Mouse (Mus musculus): ENCODE data around the gene Adap1. TPM values are rescaled to one million over a fixed set of nuclear protein-coding genes. Genes with fewer than 3 reads are reported as not detected.

Gene Adap1
- polyA plus RNA-seq, 1 experiment from 2014 or later, result 12.8 TPM

DNA sequence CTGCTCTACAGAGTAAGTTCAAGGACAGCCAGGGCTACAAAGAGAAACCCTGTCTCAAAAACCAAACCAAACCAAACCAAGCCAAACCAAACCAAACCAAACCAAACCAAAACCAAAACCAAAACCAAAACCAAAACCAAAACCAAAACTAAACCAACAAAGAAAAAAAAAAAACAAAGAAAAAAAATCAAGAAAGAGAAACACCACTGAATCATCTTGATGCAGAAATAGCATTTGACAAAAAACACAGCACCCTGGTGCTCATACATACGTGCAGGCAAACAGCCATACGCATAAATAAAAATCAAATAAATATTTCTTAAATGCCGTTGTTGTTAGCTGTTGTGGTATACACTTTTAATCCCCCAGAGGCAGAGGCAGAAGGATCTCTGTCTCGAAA lies 14.9 kb downstream of the Adap1 start:
- Histone ChIP-seq H3K36me3 (ENCODE audit: control insufficient read depth, insufficient read depth, low read length) (no peaks in the 10 kb centered on the region), H3K4me2 (ENCODE audit: low read length) (no peak overlapping the region), H3K9me3 (replicated peaks; ENCODE audit: control insufficient read depth, low read length) (no peaks in the 10 kb centered on the region), H3K27me3 (replicated peaks; ENCODE audit: control insufficient read depth, insufficient read depth, low read length) (no peaks in the 10 kb centered on the region), H3K9ac (ENCODE audit: low read length) (no peak overlapping the region), H3K4me3 (ENCODE audit: low read depth, low read length) (no peak overlapping the region), H3K4me1 (ENCODE audit: control insufficient read depth, insufficient read depth, low read length) (no peaks in the 10 kb centered on the region), H3K27ac (ENCODE audit: low read depth, low read length) (no peak overlapping the region)
- ATAC-seq (no peak), DNase-seq (ENCODE audit: low spot score) (no peak)
- WGBS, result 89% methylated on average over 4 of the region's 4 CpGs

DNA sequence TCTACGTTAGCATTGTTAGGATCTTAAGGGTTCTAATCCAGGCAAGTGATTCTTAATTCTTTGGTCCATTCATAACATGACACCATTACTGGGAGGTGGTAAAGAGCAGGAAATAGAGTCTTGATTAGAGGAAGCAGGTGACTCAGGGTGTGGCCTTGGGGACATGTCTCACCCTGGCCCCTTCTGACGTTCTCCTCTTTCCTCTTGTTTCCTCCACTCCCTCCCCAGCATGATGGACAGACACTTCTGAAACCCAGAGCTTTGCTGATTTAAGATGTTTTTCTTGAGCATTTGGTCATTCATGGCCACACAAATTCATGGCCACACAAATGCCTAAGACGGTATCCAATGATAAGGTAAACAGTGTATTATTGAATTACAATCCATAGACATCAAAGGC lies 15.5 kb downstream of the Adap1 start:
- ATAC-seq (no peak), DNase-seq (ENCODE audit: low spot score) (no peak)
- no peak overlapping the region for H3K9ac ChIP-seq (ENCODE audit: low read length)
- no peak overlapping the region for H3K4me3 ChIP-seq (ENCODE audit: low read depth, low read length)
- no peaks in the 10 kb centered on the region for H3K9me3 ChIP-seq (replicated peaks; ENCODE audit: control insufficient read depth, low read length)
- WGBS, result 82% methylated on average over 3 of the region's 3 CpGs
- H3K27me3 ChIP-seq (replicated peaks; ENCODE audit: control insufficient read depth, insufficient read depth, low read length), result no peaks in the 10 kb centered on the region
- no peaks in the 10 kb centered on the region for H3K36me3 ChIP-seq (ENCODE audit: control insufficient read depth, insufficient read depth, low read length)
- H3K27ac ChIP-seq (ENCODE audit: low read depth, low read length), result no peak overlapping the region
- H3K4me2 ChIP-seq (ENCODE audit: low read length), result no peak overlapping the region
- H3K4me1 ChIP-seq (ENCODE audit: control insufficient read depth, insufficient read depth, low read length), result no peaks in the 10 kb centered on the region

DNA sequence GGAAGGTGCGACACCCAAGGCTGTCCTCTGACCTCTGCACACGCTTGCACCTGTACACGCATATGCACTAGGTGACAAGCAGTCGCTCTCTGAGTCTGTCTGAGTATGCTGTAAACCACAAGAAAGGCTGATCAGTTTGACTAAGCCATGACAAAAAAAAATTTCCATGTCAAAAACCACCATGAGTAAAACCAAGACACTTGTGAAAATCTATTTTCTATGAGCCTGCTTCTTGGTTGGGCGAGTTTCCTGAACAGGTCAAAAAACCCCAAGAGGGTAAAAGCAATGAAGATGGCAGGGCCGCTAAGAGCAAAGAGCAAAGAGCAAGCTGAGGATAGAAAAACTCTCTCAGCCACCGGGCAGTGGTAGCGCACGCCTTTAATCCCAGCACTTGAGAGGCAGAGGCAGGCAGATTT lies 21.8 kb downstream of the Adap1 start:
- DNase-seq (ENCODE audit: low spot score) (no peak), ATAC-seq (no peak)
- Histone ChIP-seq H3K4me1 (ENCODE audit: control insufficient read depth, insufficient read depth, low read length) (no peaks in the 10 kb centered on the region), H3K9me3 (replicated peaks; ENCODE audit: control insufficient read depth, low read length) (no peaks in the 10 kb centered on the region), H3K9ac (ENCODE audit: low read length) (no peak overlapping the region), H3K4me3 (ENCODE audit: low read depth, low read length) (no peak overlapping the region), H3K27me3 (replicated peaks; ENCODE audit: control insufficient read depth, insufficient read depth, low read length) (no peaks in the 10 kb centered on the region), H3K4me2 (ENCODE audit: low read length) (no peak overlapping the region), H3K36me3 (ENCODE audit: control insufficient read depth, insufficient read depth, low read length) (no peaks in the 10 kb centered on the region), H3K27ac (ENCODE audit: low read depth, low read length) (no peak overlapping the region)
- 90% methylated on average over 9 of the region's 9 CpGs for WGBS

DNA sequence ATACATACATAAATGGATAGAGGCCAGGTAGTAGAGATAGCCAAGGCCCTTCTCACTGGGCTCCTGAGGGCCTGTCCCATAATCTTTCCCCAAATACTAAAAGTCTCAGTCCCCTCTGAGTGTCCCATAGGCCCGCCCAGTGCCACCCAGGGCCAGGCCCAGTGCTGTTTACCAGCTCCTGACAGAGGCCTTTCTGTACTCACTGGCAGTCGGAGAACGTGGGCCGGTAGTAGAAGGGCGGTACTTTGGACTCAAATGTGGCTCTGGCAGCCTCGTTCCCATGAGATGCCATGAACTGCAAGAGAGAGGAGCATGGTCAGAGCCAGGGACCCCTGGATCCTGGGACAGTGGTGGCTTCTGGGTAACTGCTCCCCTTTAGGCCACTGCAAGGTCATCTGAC lies 23.3 kb downstream of the Adap1 start:
- DNase-seq (ENCODE audit: low spot score) (no peak), ATAC-seq (no peak)
- H3K4me3 ChIP-seq (ENCODE audit: low read depth, low read length), result no peak overlapping the region
- 84% methylated on average over 6 of the region's 6 CpGs for whole genome bisulfite sequencing
- no peaks in the 10 kb centered on the region for H3K27me3 ChIP-seq (replicated peaks; ENCODE audit: control insufficient read depth, insufficient read depth, low read length)
- no peak overlapping the region for H3K9ac ChIP-seq (ENCODE audit: low read length)
- H3K27ac ChIP-seq (ENCODE audit: low read depth, low read length), result no peak overlapping the region
- H3K36me3 ChIP-seq (ENCODE audit: control insufficient read depth, insufficient read depth, low read length), result no peaks in the 10 kb centered on the region
- H3K4me2 ChIP-seq (ENCODE audit: low read length), result no peak overlapping the region
- no peaks in the 10 kb centered on the region for H3K9me3 ChIP-seq (replicated peaks; ENCODE audit: control insufficient read depth, low read length)
- no peaks in the 10 kb centered on the region for H3K4me1 ChIP-seq (ENCODE audit: control insufficient read depth, insufficient read depth, low read length)

DNA sequence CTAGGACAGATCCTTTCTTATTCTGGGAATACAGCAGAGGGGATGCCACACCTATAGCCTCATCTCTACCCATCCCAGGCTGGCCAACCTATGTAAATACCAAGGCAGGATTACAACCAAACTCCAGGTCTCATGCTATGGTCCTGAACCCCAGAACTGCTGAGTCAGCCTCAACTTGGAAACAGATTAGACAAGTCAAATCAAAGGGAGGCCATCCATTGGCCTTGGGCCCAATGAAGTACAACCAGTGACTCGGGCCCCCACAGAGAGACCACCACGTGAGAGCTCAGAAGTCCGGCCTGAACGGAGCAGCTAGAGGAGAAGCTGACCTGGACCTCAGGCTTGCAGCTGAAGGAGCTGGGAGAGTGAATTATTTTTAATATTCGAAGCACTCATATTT lies 27.7 kb downstream of the Adap1 start:
- Histone ChIP-seq H3K36me3 (ENCODE audit: control insufficient read depth, insufficient read depth, low read length) (no peaks in the 10 kb centered on the region), H3K9ac (ENCODE audit: low read length) (no peak overlapping the region), H3K4me1 (ENCODE audit: control insufficient read depth, insufficient read depth, low read length) (no peaks in the 10 kb centered on the region), H3K27me3 (replicated peaks; ENCODE audit: control insufficient read depth, insufficient read depth, low read length) (no peaks in the 10 kb centered on the region), H3K27ac (ENCODE audit: low read depth, low read length) (no peak overlapping the region), H3K4me2 (ENCODE audit: low read length) (no peak overlapping the region), H3K4me3 (ENCODE audit: low read depth, low read length) (no peak overlapping the region), H3K9me3 (replicated peaks; ENCODE audit: control insufficient read depth, low read length) (no peaks in the 10 kb centered on the region)
- DNase-seq (ENCODE audit: low spot score), result no peak
- no peak for ATAC-seq
- 74% methylated on average over 5 of the region's 5 CpGs for WGBS

DNA sequence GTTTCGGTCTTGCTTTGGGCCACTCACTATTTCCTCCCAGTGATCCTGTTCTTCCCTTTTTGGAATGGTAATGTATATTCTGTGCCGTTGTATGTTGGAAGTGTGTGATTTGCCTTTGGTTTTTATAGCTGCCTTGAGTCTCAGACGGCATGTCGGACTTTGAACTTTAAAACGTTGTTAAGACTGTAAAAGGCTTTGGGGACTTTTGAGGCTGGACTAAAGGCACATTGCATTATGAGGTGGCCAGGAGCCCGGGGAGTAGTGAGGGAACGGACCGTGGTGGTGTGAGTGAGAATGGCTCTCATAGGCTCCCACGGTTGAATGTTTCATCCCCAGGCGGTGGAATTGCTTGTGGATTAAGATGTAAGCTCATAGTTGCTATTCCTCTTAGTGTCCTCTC lies 28.3 kb downstream of the Adap1 start:
- DNase-seq (ENCODE audit: low spot score) (no peak), ATAC-seq (no peak)
- H3K4me2 ChIP-seq (ENCODE audit: low read length), result no peak overlapping the region
- H3K9ac ChIP-seq (ENCODE audit: low read length), result no peak overlapping the region
- no peaks in the 10 kb centered on the region for H3K36me3 ChIP-seq (ENCODE audit: control insufficient read depth, insufficient read depth, low read length)
- H3K27ac ChIP-seq (ENCODE audit: low read depth, low read length), result no peak overlapping the region
- no peak overlapping the region for H3K4me3 ChIP-seq (ENCODE audit: low read depth, low read length)
- no peaks in the 10 kb centered on the region for H3K27me3 ChIP-seq (replicated peaks; ENCODE audit: control insufficient read depth, insufficient read depth, low read length)
- 90% methylated on average over 10 of the region's 10 CpGs for WGBS
- no peaks in the 10 kb centered on the region for H3K9me3 ChIP-seq (replicated peaks; ENCODE audit: control insufficient read depth, low read length)
- no peaks in the 10 kb centered on the region for H3K4me1 ChIP-seq (ENCODE audit: control insufficient read depth, insufficient read depth, low read length)

DNA sequence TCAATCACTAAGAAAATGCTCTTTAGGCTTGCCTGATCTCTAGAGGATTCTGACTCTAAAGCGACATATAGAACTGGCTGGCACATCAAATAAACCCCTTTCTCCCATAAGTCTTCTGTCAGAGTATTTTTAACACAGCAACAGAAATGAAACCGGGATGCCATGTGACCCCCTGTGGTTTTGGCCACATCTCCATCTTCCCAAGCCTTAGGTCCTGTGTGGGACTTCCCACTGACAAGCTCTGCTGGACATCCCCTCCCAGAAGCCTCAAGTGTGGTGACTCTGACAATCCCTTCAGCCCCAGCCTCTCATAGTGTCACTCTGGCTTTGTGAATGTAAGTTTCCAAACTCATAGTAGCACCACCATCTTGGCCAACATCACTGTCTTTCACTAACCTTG lies 31.3 kb downstream of the Adap1 start:
- no peak for DNase-seq (ENCODE audit: low spot score)
- Histone ChIP-seq H3K4me3 (ENCODE audit: low read depth, low read length) (no peak overlapping the region), H3K27ac (ENCODE audit: low read depth, low read length) (no peak overlapping the region), H3K4me1 (ENCODE audit: control insufficient read depth, insufficient read depth, low read length) (no peaks in the 10 kb centered on the region), H3K9ac (ENCODE audit: low read length) (no peak overlapping the region), H3K9me3 (replicated peaks; ENCODE audit: control insufficient read depth, low read length) (no peaks in the 10 kb centered on the region), H3K27me3 (replicated peaks; ENCODE audit: control insufficient read depth, insufficient read depth, low read length) (no peaks in the 10 kb centered on the region), H3K36me3 (ENCODE audit: control insufficient read depth, insufficient read depth, low read length) (no peaks in the 10 kb centered on the region), H3K4me2 (ENCODE audit: low read length) (no peak overlapping the region)
- ATAC-seq, result no peak
- WGBS, result 84% methylated on average over 2 of the region's 2 CpGs

DNA sequence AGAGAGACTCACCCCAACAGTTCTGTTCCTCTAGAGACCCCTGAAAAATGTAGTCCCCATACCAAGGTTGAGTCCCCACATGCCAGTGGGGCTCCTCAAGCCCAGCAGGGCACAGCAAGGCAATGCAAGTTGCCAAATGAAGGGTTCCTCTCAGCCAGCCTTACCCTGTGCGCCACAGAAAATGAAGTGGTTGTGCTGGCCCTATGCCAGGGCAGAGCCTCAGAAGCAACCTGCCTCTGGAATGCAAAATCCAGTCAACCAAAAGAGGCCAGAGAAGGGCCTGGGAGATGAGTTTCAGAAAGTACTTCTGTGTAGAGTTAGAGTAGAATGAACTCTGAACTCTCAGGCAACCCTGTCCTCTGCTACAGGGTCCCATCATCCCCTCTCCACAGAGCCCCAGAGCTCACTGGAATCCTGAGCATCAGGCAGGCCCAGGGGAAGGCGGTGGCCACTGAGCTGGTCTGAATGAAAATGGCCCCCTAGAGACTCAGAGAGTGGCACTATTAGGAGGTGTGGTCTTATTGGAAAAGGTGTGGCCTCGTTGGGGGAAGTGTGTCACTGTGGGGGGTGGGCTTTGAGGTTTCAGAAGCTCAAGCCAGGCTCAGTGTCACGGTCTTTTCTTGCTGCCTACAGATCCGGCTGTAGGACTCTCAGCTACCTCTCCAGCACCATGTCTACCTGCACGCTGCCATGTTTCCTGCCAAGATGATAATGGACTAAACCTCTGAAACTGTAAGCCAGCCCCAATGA lies 33.4 kb downstream of the Adap1 start:
- no peak for DNase-seq (ENCODE audit: low spot score)
- Histone ChIP-seq H3K27me3 (replicated peaks; ENCODE audit: control insufficient read depth, insufficient read depth, low read length) (no peaks in the 10 kb centered on the region), H3K4me2 (ENCODE audit: low read length) (no peak overlapping the region), H3K4me1 (ENCODE audit: control insufficient read depth, insufficient read depth, low read length) (no peaks in the 10 kb centered on the region), H3K4me3 (ENCODE audit: low read depth, low read length) (no peak overlapping the region), H3K9ac (ENCODE audit: low read length) (no peak overlapping the region), H3K27ac (ENCODE audit: low read depth, low read length) (no peak overlapping the region), H3K9me3 (replicated peaks; ENCODE audit: control insufficient read depth, low read length) (no peaks in the 10 kb centered on the region), H3K36me3 (ENCODE audit: control insufficient read depth, insufficient read depth, low read length) (no peaks in the 10 kb centered on the region)
- 61% methylated on average over 6 of the region's 6 CpGs for WGBS
- ATAC-seq, result no peak

DNA sequence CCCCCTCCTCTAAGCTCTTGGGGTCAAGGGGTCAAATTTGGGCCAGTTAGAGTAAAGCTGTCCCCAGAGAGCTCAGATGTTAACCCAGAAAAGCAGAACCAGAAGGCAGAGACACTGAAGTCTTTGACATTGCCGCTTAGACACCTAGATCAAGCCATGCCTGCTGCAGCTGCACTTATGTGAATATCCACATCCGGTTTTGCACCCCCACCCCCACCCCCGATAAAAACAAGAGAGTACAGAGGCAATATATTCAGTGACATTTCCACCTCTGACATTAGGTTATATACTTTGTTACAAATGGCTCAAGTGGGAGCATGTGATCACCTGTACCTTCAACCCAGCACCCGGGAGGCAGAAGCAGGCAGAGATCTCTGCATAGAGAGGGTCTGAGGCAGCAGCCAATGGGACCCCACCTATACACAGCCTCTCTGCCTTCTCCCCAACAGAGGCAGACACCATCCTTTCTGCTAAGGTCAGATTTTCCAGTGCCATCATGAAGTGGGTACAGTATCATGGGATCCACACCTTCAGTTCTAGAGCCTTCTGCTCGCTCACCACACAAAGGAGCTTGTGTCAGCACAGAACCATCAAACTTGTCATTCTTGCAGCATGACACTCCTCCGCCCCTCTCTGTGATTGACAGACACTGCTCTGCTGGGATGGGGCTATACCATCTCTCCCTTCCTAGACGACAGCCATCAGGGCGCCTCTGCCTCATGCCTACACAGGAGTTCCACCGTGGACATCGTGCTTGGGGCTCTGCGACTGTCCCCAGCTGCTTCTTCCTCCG lies 34.8 kb downstream of the Adap1 start:
- Histone ChIP-seq H3K9me3 (replicated peaks; ENCODE audit: control insufficient read depth, low read length) (no peaks in the 10 kb centered on the region), H3K9ac (ENCODE audit: low read length) (no peak overlapping the region), H3K4me2 (ENCODE audit: low read length) (no peak overlapping the region), H3K27ac (ENCODE audit: low read depth, low read length) (no peak overlapping the region), H3K36me3 (ENCODE audit: control insufficient read depth, insufficient read depth, low read length) (no peaks in the 10 kb centered on the region), H3K27me3 (replicated peaks; ENCODE audit: control insufficient read depth, insufficient read depth, low read length) (no peaks in the 10 kb centered on the region), H3K4me3 (ENCODE audit: low read depth, low read length) (no peak overlapping the region), H3K4me1 (ENCODE audit: control insufficient read depth, insufficient read depth, low read length) (no peaks in the 10 kb centered on the region)
- ATAC-seq (no peak), DNase-seq (ENCODE audit: low spot score) (no peak)
- 86% methylated on average over 12 of the region's 12 CpGs for WGBS

All from forebrain, embryonic 14.5 days (tissue).